Mouse (Mus musculus) liver, embryonic 14.5 days (tissue): ENCODE measurements at regions not wholly inside any gene's neighbourhood (a gene's known extent, or its start where the extent isn't known, plus 50 kb on each side); places are given as distances from the start of the nearest gene placed in this dataset.

Experiments
- ATAC-seq: fragments of 200-750 bp; cut with Nextera tagmentation; 2 replicates; pipeline ENCODE4 v1.8.0; 2017; ENCODE audit warnings: moderate number of reproducible peaks, mild to moderate bottlenecking, moderate library complexity; ENCODE audit not compliant: insufficient read depth
- DNase-seq, 3 experiments: peaks; one replicate each; pipeline ENCODE4 v3.0.0-alpha.2; 2012 to 2013; ENCODE audit warnings: low read depth in 3 of 3, low spot score in 3 of 3
- H3K27ac ChIP-seq: fragments of 300-500 bp; sonication (generic); 2 replicates; pipeline ENCODE4 v1.5.1; 2014; ENCODE audit warnings: moderate library complexity, mild to moderate bottlenecking, control low read depth, inconsistent platforms
- H3K27me3 ChIP-seq: fragments of 300-500 bp; sonication (generic); 2 replicates; pipeline ENCODE4 v1.6.1; 2014; ENCODE audit warnings: mild to moderate bottlenecking, low read length, moderate library complexity; ENCODE audit not compliant: control insufficient read depth, insufficient read depth
- H3K36me3 ChIP-seq: fragments of 300-500 bp; sonication (generic); replicated peaks from 2 replicates; pipeline ENCODE4 v1.6.1; 2014; ENCODE audit warnings: low read depth; ENCODE audit not compliant: control insufficient read depth, insufficient read depth
- H3K4me1 ChIP-seq, 2 experiments: fragments of 200-500 bp in 1 of 2; fragments of 300-500 bp in 1 of 2; sonication (generic) in 1 of 2; replicated peaks; 2 replicates each; pipeline ENCODE4 v1.6.1; 2012 to 2014; ENCODE audit warnings: antibody characterized with exemption in 1 of 2, inconsistent platforms in 1 of 2, low read length in 1 of 2; ENCODE audit not compliant: control insufficient read depth in 2 of 2, insufficient read depth in 2 of 2
- H3K4me2 ChIP-seq: fragments of 300-500 bp; sonication (generic); 2 replicates; pipeline ENCODE4 v1.6.1; 2014; ENCODE audit warnings: low read depth, mild to moderate bottlenecking, control low read depth, moderate library complexity
- H3K4me3 ChIP-seq, 2 experiments: fragments of 200-500 bp in 1 of 2; fragments of 300-500 bp in 1 of 2; sonication (generic) in 1 of 2; 2 replicates each; pipeline ENCODE4 v1.5.1; 2012 to 2014; ENCODE audit warnings: low read depth in 2 of 2, low read length in 2 of 2, mild to moderate bottlenecking in 2 of 2, control low read depth in 1 of 2, inconsistent platforms in 1 of 2, moderate library complexity in 1 of 2; ENCODE audit not compliant: insufficient read depth in 1 of 2
- H3K9ac ChIP-seq: fragments of 300-500 bp; sonication (generic); replicated peaks from 2 replicates; pipeline ENCODE4 v1.6.1; 2014; ENCODE audit warnings: mild to moderate bottlenecking, control low read depth, moderate library complexity
- H3K9me3 ChIP-seq: fragments of 300-500 bp; sonication (generic); 2 replicates; pipeline ENCODE4 v1.6.1; 2016; ENCODE audit warnings: low read length, mixed read lengths; ENCODE audit not compliant: control insufficient read depth
- CTCF ChIP-seq: IDR thresholded peaks from 2 replicates; pipeline ENCODE4 v1.5.1; 2016; ENCODE audit warnings: antibody characterized with exemption, low read depth, control low read depth
- EP300 ChIP-seq: IDR thresholded peaks from 2 replicates; pipeline ENCODE4 v1.6.1; 2016; ENCODE audit warnings: antibody characterized with exemption, low read depth
- WGBS: fragments of 180-500 bp; shearing (Covaris S2); extraction: QIAGEN DNeasy Blood & Tissue Kit; methylation state at CpG from one replicate; pipeline ENCODE4 v1.1.7; 2014; ENCODE audit not compliant: insufficient replicate concordance; 5-methylcytosine and 5-hydroxymethylcytosine counted together

DNA sequence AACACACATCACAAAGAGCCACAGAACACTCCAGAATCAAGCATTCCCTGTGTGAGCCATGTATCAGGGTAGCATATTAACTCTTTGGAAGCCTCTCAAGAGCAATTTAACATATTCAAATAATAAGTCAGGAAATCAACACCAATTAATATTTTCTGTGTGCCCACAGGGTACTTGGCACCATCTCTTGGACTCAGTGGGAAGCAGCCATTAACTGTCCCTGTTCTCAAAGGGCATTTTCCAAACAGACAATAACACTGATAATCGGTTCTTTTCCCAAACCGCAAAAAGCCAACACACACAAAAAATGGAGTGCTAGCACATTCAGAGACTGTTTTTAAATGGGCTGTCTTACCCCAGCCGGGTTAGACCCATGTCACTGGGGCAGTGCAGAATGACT, 317.0 kb downstream of the Setd4 start:
- TF ChIP-seq EP300 (no peak), CTCF (no peak)
- DNase-seq (no peak), ATAC-seq (no peak)
- H3K9ac ChIP-seq = no peak overlapping the region
- H3K27ac ChIP-seq = no peak overlapping the region
- H3K4me2 ChIP-seq = no peak overlapping the region
- no peaks in the 10 kb centered on the region for H3K36me3 ChIP-seq
- no peaks in the 10 kb centered on the region for H3K9me3 ChIP-seq
- no peaks in the 10 kb centered on the region for H3K27me3 ChIP-seq
- H3K4me3 ChIP-seq = no peak overlapping the region
- H3K4me1 ChIP-seq = no peaks in the 10 kb centered on the region
- 59% methylated on average over 3 of the region's 3 CpGs for whole genome bisulfite sequencing

DNA sequence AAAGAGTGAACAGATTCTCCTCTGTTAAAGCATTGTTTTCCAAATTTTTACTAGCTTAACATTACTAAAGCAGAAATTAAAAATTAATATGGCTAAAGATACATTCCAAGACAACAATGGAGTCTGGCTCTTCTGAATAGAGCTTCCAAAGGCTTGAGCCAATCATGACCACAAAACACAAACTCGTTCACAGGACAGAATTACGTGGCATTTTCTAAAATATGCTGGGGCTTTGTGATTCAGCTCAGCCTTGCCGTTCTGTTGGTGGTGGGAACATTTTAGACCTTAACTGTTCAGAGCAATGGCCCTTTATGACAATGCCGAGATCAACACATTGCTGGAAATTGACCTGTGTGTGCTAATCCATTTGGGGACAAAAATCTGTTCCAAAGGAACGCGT, 318.7 kb downstream of the Setd4 start:
- no peaks in the 10 kb centered on the region for H3K27me3 ChIP-seq
- H3K9me3 ChIP-seq = no peaks in the 10 kb centered on the region
- H3K4me1 ChIP-seq = no peaks in the 10 kb centered on the region
- no peak overlapping the region for H3K27ac ChIP-seq
- no peak overlapping the region for H3K4me3 ChIP-seq
- no peak overlapping the region for H3K4me2 ChIP-seq
- ATAC-seq (no peak), DNase-seq (no peak)
- H3K36me3 ChIP-seq = no peaks in the 10 kb centered on the region
- H3K9ac ChIP-seq = no peak overlapping the region
- TF ChIP-seq CTCF (no peak), EP300 (no peak)
- 77% methylated on average over 6 of the region's 6 CpGs for WGBS

DNA sequence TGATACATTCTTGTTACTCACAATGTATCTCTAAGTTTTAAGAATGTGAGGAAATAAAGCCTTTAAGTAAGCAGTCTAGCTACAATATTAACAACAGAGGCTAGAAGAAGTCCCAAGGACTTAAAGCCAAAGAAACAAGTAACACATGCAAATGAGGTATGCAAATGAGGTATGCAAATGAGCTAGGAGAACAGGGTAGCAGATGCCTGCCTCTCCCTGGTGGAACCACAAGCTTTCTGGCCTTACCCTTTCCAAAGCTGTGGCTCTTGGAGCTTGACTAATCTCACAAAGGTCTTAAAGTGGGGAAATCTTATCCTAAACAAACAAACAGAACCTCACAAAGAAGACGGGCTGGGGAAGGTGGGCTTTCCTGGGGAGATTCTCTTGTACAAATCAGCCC, 322.1 kb downstream of the Setd4 start:
- Histone ChIP-seq H3K9me3 (no peaks in the 10 kb centered on the region), H3K4me3 (no peak overlapping the region), H3K36me3 (no peaks in the 10 kb centered on the region), H3K4me2 (no peak overlapping the region), H3K4me1 (no peaks in the 10 kb centered on the region), H3K27me3 (no peaks in the 10 kb centered on the region), H3K27ac (no peak overlapping the region), H3K9ac (no peak overlapping the region)
- DNase-seq (no peak), ATAC-seq (no peak)
- WGBS = 42% methylated on average over 1 of the region's 1 CpGs
- TF ChIP-seq CTCF = no peak

DNA sequence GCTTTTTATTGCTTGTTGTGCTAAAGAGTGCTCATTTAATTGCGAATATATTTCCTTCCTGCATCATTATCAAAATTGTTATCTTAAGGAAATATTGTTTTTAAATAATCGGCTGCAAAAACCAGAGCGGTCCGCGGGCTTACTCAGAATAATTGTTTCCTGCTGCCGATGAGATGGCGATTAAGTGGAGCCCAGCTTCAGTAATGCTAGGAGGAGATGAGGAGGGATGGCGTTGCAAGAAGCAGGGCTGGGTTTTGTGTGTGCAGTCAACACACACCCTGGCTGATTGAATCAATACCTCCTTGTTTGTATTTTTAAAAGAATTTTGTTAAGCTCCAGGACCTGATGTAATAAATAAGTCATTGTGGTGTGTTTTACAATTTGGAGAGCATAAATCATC, 331.2 kb downstream of the Setd4 start:
- WGBS = 53% methylated on average over 8 of the region's 8 CpGs
- Histone ChIP-seq H3K36me3 (no peaks in the 10 kb centered on the region), H3K9me3 (no peaks in the 10 kb centered on the region), H3K9ac (no peak overlapping the region), H3K27me3 (no peaks in the 10 kb centered on the region), H3K4me1 (no peaks in the 10 kb centered on the region), H3K27ac (no peak overlapping the region), H3K4me2 (no peak overlapping the region), H3K4me3 (no peak overlapping the region)
- TF ChIP-seq CTCF (no peak), EP300 (no peak)
- no peak for DNase-seq
- ATAC-seq = no peak

DNA sequence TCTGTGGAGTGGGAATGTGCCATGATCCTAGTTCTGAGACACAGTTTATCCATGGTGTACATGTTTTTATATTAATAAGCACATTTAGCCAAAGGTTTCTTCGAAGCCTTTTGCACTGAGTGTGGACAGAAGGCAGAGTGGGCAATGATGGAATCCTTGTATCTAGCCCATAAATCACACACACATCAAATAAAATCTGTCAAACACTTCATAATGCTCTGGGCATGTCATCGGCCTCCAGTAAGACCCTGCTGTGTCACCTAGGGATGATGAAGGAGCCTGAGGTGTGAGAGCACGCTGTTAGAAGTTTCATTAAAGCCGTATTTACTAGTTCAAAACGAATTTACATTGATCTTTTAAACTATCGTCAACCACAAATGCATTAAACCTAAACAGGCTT, 331.7 kb downstream of the Setd4 start:
- ATAC-seq (no peak), DNase-seq (no peak)
- no peaks in the 10 kb centered on the region for H3K9me3 ChIP-seq
- H3K4me3 ChIP-seq = no peak overlapping the region
- no peaks in the 10 kb centered on the region for H3K27me3 ChIP-seq
- no peak overlapping the region for H3K27ac ChIP-seq
- WGBS = 61% methylated on average over 6 of the region's 6 CpGs
- H3K36me3 ChIP-seq = no peaks in the 10 kb centered on the region
- no peak overlapping the region for H3K4me2 ChIP-seq
- no peak overlapping the region for H3K9ac ChIP-seq
- no peaks in the 10 kb centered on the region for H3K4me1 ChIP-seq
- TF ChIP-seq CTCF (no peak), EP300 (no peak)

DNA sequence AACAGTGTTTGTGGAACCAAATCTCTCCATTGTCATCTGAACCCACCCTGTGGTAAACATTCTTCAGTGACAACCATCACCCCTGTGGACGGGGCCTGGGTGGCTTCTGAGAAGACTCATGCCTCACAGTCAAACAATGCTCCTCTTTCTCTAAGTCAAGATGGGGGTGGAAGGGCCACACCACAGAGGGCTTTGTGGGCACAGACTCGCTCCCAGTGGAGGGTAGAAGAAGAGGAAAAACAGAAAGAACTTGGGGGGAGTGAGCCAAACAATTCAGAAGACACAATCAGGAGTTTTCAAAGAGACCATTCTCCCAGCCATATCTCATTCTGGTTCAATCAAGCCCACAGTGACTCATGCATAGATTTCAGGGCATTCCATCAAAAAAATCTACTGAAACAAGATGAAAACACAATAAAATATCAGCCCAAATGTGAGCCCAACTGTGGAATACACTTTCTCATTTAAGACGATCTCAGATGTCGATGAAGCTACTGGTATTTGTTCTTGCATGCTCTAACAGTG, 339.7 kb downstream of the Setd4 start:
- no peak overlapping the region for H3K4me3 ChIP-seq
- no peaks in the 10 kb centered on the region for H3K4me1 ChIP-seq
- no peak overlapping the region for H3K4me2 ChIP-seq
- no peak overlapping the region for H3K9ac ChIP-seq
- no peaks in the 10 kb centered on the region for H3K9me3 ChIP-seq
- no peak for DNase-seq
- no peaks in the 10 kb centered on the region for H3K36me3 ChIP-seq
- H3K27ac ChIP-seq = no peak overlapping the region
- H3K27me3 ChIP-seq = no peaks in the 10 kb centered on the region
- TF ChIP-seq CTCF (no peak), EP300 (no peak)
- no peak for ATAC-seq
- WGBS = 43% methylated on average over 4 of the region's 4 CpGs
